Mouse (Mus musculus) embryo, embryonic 10 days (tissue): ENCODE measurements around the gene Golm1.

Experiments
- DNase-seq: peaks from one replicate; pipeline ENCODE4 v3.0.0-alpha.2; 2015; ENCODE audit warnings: low spot score

The Golm1 gene

DNA sequence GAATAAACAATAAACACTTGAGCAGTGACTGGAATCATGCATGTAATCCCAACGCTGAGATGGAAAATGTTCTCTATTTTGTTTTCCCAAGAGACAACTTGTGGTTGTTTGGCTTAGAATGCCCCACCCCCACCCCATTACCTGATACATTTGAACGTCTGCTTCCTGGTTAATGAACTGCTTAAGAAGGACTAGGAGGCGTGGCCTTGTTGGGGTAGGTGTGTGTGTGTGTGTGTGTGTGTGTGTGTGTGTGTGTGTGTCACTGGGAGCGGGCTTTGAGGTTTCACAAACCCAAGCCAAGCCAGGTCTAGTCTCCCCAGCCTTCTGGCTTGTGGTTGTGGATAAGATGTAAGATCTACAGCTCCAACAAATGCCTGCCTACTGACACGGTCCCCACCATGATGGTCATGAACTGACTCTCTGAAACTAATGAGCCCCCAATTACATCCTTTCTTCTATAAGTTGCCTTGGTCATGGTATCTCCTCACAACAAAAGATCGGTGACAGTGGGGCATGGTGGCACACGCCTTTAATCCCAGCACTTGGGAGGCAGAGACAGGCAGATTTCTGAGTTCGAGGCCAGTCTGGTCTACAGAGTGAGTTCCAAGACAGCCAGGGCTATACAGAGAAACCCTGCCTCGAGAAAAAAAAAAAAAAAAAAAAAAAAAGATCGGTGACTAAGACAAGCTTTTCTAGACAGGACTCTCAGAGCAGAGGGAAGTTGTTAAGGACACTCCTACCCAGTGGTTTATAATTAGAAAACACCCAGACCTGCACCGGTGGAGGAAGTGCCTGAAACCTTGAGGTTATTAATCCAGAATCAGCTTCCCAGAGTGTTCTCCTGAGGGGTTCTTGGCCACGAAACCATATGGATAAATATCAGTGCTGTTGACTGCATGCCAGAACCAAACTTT is 962 bp upstream of the Golm1 start:
- no peak for DNase-seq

DNA sequence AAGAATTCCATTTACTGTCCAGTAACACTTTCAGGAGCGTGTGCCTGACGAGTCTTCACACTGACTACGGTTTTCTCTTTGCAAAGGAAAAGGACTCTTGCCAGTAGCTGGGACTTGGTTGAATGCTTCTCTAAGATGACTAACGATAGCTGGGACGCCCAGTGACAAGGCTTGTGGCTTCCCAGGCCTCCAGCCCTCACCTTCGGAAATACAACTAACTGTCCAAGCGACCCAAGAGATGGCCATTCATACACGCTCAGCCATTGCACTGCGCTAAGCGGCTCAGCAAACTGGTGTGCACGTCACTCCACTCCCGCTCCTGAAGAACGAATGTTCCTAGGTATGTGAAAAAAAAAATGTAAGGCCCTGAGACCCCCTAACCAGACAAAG is 855 bp downstream of the Golm1 start:
- DNase-seq, result peak; percentile 76

DNA sequence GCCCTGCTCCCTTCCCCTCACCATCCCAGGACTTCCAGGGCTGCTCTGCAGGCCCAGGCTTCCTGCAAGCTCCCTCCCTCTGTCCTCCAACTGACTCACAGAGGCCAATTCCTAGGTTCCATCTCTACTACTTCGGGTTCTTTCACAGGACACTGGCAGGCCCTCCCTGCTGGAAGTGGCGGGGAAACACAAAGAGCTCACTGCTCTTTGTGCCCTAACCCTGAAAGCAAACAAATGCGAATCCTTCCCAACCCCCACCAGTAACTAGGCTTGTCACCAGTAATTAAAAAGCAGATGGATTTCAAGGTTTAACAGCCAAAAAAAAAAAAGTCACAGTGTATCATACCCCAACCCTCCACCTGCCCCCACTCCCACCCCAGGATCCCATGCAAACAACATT is 1.4 kb downstream of the Golm1 start:
- peak; percentile 80 for DNase-seq

DNA sequence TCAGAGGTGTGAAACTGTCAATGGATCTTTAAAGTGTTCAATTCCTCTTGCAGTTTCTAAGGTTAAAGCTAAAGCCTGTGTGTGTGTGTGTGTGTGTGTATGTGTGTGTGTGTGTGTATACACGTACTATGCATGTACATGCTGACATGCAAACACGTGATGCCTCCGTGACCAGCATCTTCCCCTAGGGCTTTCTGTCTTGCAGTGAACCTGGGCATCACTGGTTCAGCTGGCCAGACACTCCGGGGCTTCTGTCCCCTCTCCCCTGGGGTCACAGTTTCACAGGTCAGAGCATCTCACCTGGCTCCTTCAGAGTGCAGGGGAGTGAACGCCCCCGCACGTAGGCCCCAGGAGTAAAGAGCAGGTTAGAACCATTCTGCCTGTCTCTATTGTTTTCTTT is 2.0 kb downstream of the Golm1 start:
- no peak for DNase-seq

GRCm38 (mm10) chr13:59672248-59672647 is 3.4 kb downstream of the Golm1 start:
- no peak for DNase-seq

DNA sequence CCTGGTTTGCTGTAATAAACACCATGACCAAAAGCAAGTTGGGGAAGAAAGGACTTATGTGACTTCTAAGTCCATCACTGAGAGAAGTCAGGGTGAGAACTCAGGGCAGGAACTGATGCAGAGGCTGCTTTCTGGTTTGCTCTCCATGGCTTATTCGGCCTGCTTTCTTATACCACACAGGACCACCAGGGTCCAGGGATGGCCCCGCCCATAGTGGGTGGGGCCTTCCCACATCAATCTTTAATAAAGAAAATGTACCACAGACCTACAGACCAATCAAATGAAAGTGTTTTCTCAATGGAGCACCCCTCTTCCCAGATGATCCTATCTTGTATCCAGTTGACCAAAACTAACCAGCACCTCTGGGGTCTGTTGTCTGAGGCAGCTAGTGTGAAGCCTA is 4.1 kb downstream of the Golm1 start:
- DNase-seq, result no peak

DNA sequence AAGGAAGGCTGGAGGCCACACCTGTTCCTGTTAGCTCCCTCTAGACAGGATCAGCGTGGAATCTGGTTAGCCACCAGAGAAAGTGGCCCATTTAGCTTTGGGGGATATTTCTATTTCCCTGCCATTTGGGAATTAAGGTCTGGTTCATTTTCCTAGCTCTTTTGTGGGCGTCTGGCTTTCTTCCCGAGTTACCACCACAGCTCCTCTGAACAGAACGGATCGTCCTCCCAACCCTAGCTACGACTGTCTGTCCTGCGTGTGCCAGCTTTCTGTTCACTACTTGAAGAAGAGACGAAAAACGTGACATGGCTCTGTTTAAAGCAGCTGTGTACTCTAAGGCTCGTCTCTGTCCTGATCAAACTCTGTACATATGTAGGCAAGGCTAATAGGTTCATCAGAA is 5.7 kb downstream of the Golm1 start:
- no peak for DNase-seq

DNA sequence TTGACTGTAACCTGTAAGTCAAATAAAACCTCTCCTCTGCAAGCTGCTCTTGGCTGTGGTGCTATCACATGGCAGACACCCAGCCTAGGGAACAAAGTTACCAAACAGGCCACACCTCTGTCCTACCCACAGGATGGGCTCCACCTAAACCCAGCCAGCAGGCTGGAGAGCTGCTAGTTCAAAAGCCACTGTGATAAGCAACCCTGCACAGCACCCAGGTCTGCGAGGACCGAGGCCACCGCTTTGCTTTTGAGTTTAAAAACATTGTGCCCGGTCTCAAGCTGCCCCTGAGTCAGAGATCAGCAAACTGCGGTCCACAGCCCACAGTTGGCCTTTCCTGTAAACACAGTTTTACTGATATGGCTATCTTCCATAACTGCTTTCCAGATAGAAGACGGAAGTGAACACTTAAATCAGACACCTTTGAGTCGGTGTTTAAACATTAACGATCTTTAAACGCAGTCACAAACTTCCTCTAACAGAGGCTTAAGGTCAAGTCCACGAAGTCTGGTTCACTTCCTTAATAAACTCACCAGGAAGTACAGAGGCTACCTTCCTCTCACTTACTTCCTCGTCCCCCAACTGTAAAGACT is 7.0 kb downstream of the Golm1 start:
- no peak for DNase-seq

- no peak for DNase-seq
These were observed 7.8 kb downstream of the Golm1 start for GRCm38 (mm10) chr13:59667763-59668162.

- DNase-seq, result no peak
These were observed 11.5 kb downstream of the Golm1 start for GRCm38 (mm10) chr13:59663939-59664712.

DNA sequence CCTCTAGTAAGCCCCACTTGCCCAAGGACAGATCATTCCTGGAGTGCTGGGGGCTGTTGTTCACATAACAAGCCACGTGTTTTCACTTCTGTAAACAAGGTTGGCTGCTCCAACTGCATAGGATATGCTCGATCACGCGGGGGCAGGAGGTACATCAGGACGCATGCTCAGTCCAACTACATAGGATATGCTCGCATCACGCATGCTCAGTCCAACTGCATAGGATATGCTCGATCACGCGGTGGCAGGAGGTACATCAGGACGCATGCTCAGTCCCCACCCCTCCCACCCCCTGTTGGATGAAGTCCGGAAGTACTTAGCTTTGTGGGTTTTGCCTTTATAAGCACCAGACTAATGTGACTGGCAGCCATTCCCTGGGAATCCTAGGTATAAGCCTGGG is 13.6 kb downstream of the Golm1 start:
- DNase-seq, result no peak

DNA sequence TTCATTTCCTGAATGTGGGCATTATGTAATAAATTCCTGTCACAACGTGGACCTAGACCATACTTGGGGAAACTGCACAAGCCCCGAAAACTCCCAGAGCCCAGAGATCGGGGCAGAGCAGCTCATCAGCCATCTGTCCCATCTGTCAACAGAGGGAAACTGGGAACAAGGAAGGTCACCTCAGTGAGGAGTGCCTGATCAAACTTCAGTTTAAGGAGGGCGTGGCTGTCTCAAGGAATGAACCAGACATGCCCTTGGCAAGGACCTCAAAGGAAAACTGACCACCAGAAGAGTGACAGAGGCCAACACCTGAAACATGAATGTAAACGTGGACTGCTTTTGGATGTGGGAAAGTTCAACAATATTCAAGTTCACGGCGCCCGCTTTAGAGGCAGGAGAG is 14.2 kb downstream of the Golm1 start:
- no peak for DNase-seq

DNA sequence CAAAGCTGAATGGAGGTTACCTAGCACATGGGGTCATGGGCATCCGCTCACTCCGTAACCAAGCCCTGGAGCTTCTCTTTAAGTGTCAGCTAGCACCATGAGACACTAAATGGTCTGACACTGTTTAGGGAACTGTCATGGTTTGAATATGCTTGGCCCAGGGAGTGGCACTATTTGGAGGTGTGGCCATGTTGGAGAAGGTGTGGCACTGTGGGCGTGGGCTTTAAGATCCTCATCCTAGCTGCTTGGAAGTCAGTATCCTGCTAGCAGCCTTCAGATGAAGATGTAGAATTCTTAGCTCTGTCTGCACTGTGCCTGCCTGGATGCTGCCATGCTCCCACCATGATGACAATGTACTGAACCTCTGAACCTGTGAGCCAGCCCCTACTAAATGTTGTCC is 15.2 kb downstream of the Golm1 start:
- DNase-seq, result no peak

DNA sequence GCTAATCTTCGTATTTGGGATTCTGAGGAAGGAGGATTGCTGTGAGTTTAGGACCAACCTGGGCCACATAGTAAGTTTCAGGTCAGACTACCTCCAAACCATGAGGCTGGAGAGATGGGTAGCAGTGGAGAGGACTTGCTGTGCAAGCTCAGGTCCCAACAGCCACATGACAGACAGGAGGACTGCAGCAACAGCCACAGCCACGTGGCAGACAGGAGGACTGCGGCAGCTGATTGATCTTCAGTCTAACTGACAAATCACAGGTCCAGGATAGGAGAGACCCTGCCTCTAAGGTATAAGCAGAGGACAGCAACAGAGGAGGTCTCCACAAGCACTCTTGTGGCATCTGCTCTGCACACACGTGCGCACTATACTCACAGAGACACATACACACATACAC is 17.8 kb downstream of the Golm1 start:
- no peak for DNase-seq

GRCm38 (mm10) chr13:59656975-59657388 is 18.6 kb downstream of the Golm1 start:
- DNase-seq, result peak; percentile 40

- DNase-seq, result no peak
These were observed 19.2 kb downstream of the Golm1 start for GRCm38 (mm10) chr13:59656316-59656832.

- no peak for DNase-seq
These were observed 19.8 kb downstream of the Golm1 start for GRCm38 (mm10) chr13:59655718-59656315.

GRCm38 (mm10) chr13:59654465-59654864 is 21.1 kb downstream of the Golm1 start:
- DNase-seq, result no peak

GRCm38 (mm10) chr13:59653136-59653535 is 22.5 kb downstream of the Golm1 start:
- DNase-seq, result no peak

GRCm38 (mm10) chr13:59652651-59653050 is 23.0 kb downstream of the Golm1 start:
- no peak for DNase-seq

- DNase-seq, result peak; percentile 34
These were observed 25.8 kb downstream of the Golm1 start for GRCm38 (mm10) chr13:59649781-59650180.

GRCm38 (mm10) chr13:59648598-59648997 is 27.0 kb downstream of the Golm1 start:
- no peak for DNase-seq
